Mouse (Mus musculus): ENCODE data around the gene Slc1a3. TPM values are rescaled to one million over a fixed set of nuclear protein-coding genes. Genes with fewer than 3 reads are reported as not detected.

Gene Slc1a3
- total RNA-seq, 2 experiments from 2014 or later, result 377 to 416 TPM

GRCm38 (mm10) chr15:8658086-8658980, 52.2 kb downstream of the Slc1a3 start:
- no peak for DNase-seq

DNA sequence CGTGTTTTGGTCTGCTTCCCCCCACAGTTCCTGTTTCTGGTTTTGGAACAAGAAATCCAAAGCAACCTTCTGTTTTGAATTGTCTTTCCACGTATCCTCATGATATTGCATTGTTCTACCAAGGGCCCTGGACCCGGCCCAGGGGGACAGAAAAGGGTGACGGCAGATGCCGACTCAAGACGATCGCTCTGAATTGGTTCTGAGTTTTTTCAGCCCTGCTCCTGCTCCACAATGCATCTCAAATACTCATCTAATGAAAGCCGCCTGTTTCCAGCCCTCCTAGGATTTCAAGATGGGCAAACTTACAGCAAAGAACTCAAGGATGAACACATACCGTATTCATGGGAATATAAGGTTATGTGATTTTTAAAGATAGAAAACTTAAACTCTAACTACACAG, 55.3 kb downstream of the Slc1a3 start:
- no peak for DNase-seq

DNA sequence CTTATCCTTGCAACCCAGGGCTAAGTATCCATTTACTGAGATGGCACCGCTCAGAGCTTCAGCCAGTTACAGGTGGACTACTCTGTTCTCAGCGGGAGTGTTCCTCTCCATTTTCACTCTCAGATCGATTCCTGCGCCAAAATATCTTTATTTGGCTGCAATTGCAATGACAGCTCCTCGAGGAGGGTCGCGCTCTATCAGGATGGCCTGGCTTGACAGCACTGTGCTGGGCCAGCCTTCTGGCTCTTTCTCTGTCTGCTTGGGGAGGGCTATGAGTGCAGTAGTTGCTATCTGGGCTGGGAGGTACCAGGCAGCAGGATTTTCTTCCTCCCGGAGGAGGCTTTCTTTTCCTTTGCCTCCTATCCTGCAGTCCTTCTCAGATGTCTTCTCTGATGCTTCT, 57.9 kb downstream of the Slc1a3 start:
- DNase-seq, result no peak

- no peak for DNase-seq
Measured at GRCm38 (mm10) chr15:8643997-8644692, 66.4 kb downstream of the Slc1a3 start.

- no peak for DNase-seq
Measured at GRCm38 (mm10) chr15:8639856-8640255, 70.7 kb downstream of the Slc1a3 start.

DNA sequence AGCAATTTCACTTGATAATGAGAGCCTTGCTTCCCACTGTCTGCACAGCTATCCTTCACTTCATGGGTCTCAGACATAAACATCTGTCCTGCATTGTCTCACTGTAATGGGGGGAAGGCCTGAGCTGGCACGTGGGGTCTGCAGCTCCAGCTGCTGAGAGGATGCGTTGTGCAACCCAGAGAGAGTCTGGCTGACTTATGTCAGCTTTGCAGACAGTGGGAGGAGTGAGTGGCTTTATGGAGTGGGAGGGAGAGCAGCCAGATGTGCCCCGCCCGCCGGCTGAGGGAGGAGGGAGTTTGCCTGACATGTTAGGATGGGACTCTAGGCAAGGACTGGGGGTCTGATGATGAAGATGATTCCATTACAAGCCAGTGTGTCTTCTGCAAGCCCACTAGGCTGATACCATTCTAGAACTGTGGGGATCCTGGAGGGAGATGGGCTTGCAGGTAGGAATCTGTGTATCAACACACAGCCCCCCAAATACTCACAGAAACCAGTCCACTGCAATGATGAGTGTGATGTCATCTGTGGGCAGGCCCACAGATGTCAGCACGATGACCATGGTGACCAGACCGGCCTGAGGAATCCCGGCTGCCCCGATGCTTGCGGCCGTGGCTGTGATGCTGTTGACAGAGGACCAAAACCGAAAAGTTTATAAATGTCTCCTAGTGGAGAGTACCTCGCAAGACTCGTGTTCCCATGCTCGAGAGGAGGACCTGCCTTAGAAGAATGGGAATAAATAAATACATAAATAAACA, 71.8 kb downstream of the Slc1a3 start:
- DNase-seq, result no peak

GRCm38 (mm10) chr15:8637283-8637682, 73.3 kb downstream of the Slc1a3 start:
- no peak for DNase-seq

DNA sequence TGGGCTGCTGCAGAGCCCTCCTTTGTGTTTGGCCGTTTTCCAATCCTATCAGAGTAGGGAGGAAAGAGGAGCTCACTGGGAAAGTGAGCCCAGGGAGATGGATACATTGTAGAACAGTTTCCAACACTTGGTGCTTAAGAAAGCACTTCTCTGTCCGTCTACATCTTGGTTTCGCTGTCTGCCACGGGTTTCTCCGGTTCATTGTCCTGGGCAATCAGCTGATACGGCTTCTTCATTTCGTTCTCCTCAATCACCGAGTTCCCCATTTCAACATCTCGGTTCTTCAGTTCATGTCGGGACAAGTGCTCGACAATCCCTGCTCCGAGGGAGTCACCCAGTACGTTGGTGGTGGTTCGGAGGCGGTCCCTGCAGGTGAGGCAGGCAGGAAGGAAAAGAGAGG, 74.6 kb downstream of the Slc1a3 start:
- no peak for DNase-seq

- DNase-seq, result no peak
Measured at GRCm38 (mm10) chr15:8634807-8635206, 75.8 kb downstream of the Slc1a3 start.

GRCm38 (mm10) chr15:8634355-8634754, 76.2 kb downstream of the Slc1a3 start:
- no peak for DNase-seq

DNA sequence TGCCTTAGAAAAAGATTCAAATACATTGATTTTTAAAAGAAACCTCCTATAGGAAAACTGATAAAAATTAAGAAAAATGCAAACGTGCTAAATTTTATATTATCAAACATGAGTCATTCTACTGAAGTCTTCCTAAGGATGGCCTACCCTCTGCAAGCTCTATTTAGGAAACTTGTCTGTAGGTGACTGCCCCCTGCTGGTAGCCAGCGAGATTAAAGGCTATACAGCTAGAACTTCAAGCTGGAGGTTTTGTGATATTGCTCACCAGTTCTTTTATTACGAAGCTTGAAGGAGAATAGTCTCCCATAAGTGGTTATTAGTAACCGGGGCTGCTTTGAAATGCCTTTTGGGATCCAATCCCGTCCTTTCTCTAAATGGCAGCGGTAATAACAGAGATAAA, 77.2 kb downstream of the Slc1a3 start:
- DNase-seq, result peak in 1 of 2 experiments; percentile 55

DNA sequence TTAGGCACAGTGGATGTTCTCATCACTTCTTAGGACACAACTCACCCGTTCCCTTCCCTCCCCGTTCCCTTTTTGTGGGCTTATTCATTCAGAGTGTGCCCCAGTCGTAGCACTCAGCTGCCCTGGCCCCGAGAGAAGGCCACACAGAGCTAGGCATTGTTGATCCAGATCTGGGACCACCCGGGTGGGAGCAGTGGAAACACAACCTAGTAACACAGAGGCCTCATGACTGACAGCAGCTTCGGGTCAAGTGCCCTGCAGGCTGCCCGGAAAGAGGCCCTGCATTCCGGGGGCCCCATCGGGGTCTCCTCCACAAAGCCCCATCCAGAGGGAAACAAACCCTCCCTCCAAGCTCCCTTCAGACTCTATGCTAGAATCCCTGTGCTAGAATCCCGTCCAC, 78.2 kb downstream of the Slc1a3 start:
- DNase-seq, result no peak

GRCm38 (mm10) chr15:8629317-8629831, 81.2 kb downstream of the Slc1a3 start:
- DNase-seq, result peak; percentile 77 to 81

GRCm38 (mm10) chr15:8628150-8628549, 82.4 kb downstream of the Slc1a3 start:
- no peak for DNase-seq

GRCm38 (mm10) chr15:8627097-8627537, 83.4 kb downstream of the Slc1a3 start:
- DNase-seq, result peak; percentile 67 to 71

- DNase-seq, result peak; percentile 32 to 45
Measured at GRCm38 (mm10) chr15:8625370-8625769, 85.2 kb downstream of the Slc1a3 start.

GRCm38 (mm10) chr15:8623879-8624278, 86.7 kb downstream of the Slc1a3 start:
- no peak for DNase-seq

GRCm38 (mm10) chr15:8619479-8620026, 91.0 kb downstream of the Slc1a3 start:
- no peak for DNase-seq

- no peak for DNase-seq
Measured at GRCm38 (mm10) chr15:8616290-8616689, 94.3 kb downstream of the Slc1a3 start.

DNA sequence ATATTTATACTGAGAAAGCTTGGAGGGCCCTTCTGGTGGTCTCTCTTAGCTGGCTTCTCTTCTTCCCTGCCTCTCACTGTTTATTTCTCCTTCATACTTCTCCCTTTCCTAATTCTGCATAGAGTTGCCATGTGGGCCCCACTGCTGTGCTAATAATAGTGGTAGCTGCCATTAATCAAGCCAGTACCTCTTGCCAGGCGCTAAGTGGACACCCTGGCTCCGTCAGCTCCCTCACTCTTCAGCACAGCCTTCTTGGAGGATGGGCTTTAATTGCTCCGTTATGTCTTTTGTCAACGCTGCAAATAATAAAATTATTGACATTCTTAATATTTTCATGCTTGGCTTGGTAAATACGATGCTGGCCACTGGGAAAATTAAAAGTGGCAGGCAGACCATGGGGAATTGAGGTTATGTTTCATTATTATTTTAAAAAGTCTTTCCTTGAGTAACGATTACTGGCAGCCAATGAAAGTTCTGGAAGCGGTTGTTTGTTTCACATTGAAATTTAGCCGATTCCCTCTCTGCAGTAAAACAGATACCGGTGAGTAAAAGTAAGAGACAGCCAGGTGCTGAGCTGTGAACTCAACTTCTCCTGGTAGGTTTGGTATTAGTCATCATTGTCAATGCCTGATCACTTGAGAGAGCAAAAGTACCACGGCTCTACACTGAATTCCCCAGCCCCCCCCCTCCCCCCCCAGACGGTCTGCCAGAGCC, 94.9 kb downstream of the Slc1a3 start:
- DNase-seq, result no peak

GRCm38 (mm10) chr15:8614701-8615100, 95.9 kb downstream of the Slc1a3 start:
- no peak for DNase-seq
